Mouse (Mus musculus) C2C12 (cell line): Measurements from ENCODE around the gene Apc2.

Source experiments
- CEBPB ChIP-seq: IDR thresholded peaks from one replicate; pipeline ENCODE4 v1.6.1; 2011; ENCODE audit warnings: low read depth, mild to moderate bottlenecking, control low read depth, moderate library complexity
- CTCF ChIP-seq: IDR thresholded peaks from one replicate; pipeline ENCODE4 v1.5.1; 2011; ENCODE audit not compliant: control insufficient read depth, insufficient read depth, insufficient read length
- FOSL1 ChIP-seq: IDR thresholded peaks from one replicate; pipeline ENCODE4 v1.8.0; 2011; ENCODE audit warnings: mild to moderate bottlenecking, low read length; ENCODE audit not compliant: poor library complexity, insufficient read depth, severe bottlenecking
- USF1 ChIP-seq: IDR thresholded peaks from one replicate; pipeline ENCODE4 v1.6.1; 2011; ENCODE audit warnings: low read depth, mild to moderate bottlenecking, control low read depth, moderate library complexity

DNA sequence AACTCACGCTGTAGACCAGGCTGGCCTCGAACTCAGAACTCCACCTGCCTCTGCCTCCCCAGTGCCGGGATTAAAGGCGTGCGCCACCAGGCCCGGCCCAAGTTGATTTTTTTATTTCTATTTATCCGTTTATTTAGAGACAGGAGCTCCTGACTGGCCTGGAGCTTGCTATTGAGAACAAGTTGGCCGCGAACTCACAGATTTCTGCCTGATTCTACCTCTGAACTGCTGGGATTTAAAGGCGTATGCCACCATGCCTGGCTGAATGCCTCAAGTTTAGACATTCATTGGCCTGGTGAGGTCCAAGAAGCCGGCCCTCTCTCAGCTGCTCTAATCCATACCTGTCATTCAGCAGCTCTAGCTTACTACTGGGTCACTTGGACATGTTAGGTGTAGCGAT lies 33.6 kb upstream of the Apc2 start:
- TF ChIP-seq CTCF (no peak), CEBPB (no peak), USF1 (no peak), FOSL1 (no peak)
